Mouse (Mus musculus) kidney, embryonic 14.5 days (tissue): ENCODE results near the gene Zfp61. TPM values are rescaled to one million over a fixed set of nuclear protein-coding genes. Genes with fewer than 3 reads are reported as not detected.

Experiments used
- ATAC-seq: fragments of 200-750 bp; cut with Nextera tagmentation; 2 replicates; pipeline ENCODE4 v1.8.0; 2017; ENCODE audit warnings: moderate number of reproducible peaks, mild to moderate bottlenecking, moderate TSS enrichment, moderate library complexity; ENCODE audit not compliant: low FRiP score, low TSS enrichment
- H3K27ac ChIP-seq: fragments of 300-500 bp; sonication (generic); 2 replicates; pipeline ENCODE4 v1.5.1; 2014; ENCODE audit warnings: low read depth, mild to moderate bottlenecking, low read length, moderate library complexity, mixed read lengths
- H3K27me3 ChIP-seq: fragments of 300-500 bp; sonication (generic); 2 replicates; pipeline ENCODE4 v1.6.1; 2014; ENCODE audit warnings: mild to moderate bottlenecking, low read length; ENCODE audit not compliant: control insufficient read depth, insufficient read depth
- H3K36me3 ChIP-seq: fragments of 300-500 bp; sonication (generic); 2 replicates; pipeline ENCODE4 v1.6.1; 2014; ENCODE audit warnings: low read length, mixed read lengths; ENCODE audit not compliant: control insufficient read depth, insufficient read depth
- H3K4me1 ChIP-seq: fragments of 300-500 bp; sonication (generic); 2 replicates; pipeline ENCODE4 v1.6.1; 2014; ENCODE audit warnings: low read length, mixed read lengths; ENCODE audit not compliant: control insufficient read depth, insufficient read depth
- H3K4me2 ChIP-seq: fragments of 300-500 bp; sonication (generic); replicated peaks from 2 replicates; pipeline ENCODE4 v1.6.1; 2014; ENCODE audit warnings: low read depth, mild to moderate bottlenecking, low read length
- H3K4me3 ChIP-seq: fragments of 300-500 bp; sonication (generic); 2 replicates; pipeline ENCODE4 v1.5.1; 2014; ENCODE audit warnings: mild to moderate bottlenecking, low read length
- H3K9ac ChIP-seq: fragments of 300-500 bp; sonication (generic); 2 replicates; pipeline ENCODE4 v1.6.1; 2014; ENCODE audit warnings: low read depth, mild to moderate bottlenecking, low read length, moderate library complexity
- H3K9me3 ChIP-seq: fragments of 300-500 bp; sonication (generic); 2 replicates; pipeline ENCODE4 v1.6.1; 2016; ENCODE audit warnings: low read length; ENCODE audit not compliant: control insufficient read depth
- WGBS: fragments of 180-500 bp; shearing (Covaris S2); extraction: QIAGEN DNeasy Blood & Tissue Kit; methylation state at CpG from one replicate; pipeline ENCODE4 v1.1.7; 2014; 5-methylcytosine and 5-hydroxymethylcytosine counted together
- polyA plus RNA-seq: library from polyadenylated mRNA; unstranded; fragments of >200 nt; fragmentation: Nextera tagmentation; extraction: Ambion mirVana; gene quantifications from 2 replicates; pipeline ENCODE4 v1.2.1, GENCODE M21; 2014

Zfp61 gene
- polyA plus RNA-seq, 1 experiment from 2014 or later, result 39.5 TPM

DNA sequence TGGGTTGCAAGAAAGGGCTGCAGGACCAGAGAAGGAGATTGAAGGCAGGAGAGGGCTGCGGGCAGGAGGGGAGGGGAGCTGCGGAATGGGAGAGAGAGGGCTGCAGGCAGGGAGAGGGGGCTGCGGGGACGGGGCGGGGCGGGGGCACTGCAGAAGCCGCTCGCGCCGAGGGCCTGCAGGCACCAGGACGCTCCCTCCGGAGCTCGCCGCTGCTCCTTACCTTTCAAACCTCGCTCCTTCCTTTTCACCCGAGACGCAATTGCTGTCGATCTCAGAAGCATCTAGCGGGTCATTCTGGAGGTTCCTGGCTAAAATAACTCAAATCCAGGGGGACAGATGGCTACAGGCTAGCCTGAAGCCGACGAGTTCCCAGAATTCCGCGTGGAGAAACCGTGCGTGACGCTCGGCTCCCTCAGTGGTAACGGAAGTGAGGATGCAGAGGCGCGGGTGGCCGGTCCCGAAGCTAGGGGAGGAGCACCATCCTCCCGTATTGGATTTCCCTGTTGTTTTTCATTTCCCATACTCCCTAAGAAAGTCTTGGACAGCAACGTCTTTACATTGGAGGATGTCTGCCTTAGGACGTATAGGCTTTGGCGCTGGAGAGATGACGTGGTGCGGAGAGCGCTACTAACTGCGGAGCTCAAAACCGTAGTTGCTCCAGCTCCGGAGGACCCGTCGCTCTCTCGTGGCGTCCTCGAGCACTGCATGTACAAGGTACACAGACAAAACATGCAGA lies 1.9 kb downstream of the Zfp61 start:
- H3K9me3 ChIP-seq, result no peaks in the 10 kb centered on the region
- H3K4me2 ChIP-seq, result peak overlapping the region; percentile 87
- peak overlapping the region; percentile 74 for H3K9ac ChIP-seq
- peaks cover 53% of the 10 kb centered on the region for H3K36me3 ChIP-seq
- under 1% methylated on average over 45 of the region's 47 CpGs for WGBS
- 0 out of 2 replicates have a peak, but pooled peaks cover 3% of the 10 kb centered on the region for H3K4me1 ChIP-seq
- ATAC-seq, result peak; percentile 90
- H3K27me3 ChIP-seq, result no peaks in the 10 kb centered on the region
- H3K4me3 ChIP-seq, result peak overlapping the region; percentile 59
- peak overlapping the region; percentile 96 for H3K27ac ChIP-seq

DNA sequence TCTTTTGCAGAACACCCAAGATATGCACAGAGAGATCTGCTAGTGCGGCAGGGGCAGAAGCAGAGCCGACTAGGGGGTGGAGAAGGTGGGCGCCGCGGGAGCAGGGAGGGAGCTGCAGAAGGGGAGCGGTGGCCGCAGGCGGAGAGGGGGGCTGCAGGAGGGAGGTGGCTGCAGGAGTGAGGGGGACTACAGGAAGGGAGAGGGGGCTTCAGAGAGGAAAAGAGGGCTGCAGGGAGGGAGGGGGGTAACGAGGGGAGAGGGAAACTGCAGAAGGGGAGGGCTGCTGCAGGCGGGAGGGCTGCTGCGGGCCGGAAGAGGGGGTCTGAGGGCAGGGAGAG lies 2.4 kb downstream of the Zfp61 start:
- H3K9ac ChIP-seq, result peak overlapping the region; percentile 74
- H3K4me2 ChIP-seq, result peak overlapping the region; percentile 87
- H3K27me3 ChIP-seq, result no peaks in the 10 kb centered on the region
- H3K4me1 ChIP-seq, result 0 out of 2 replicates have a peak, but pooled peaks cover 3% of the 10 kb centered on the region
- ATAC-seq, result 0 out of 2 replicates have a peak, but pooled peaks have one; percentile 4
- 0% methylated on average over 12 of the region's 12 CpGs for WGBS
- no peaks in the 10 kb centered on the region for H3K9me3 ChIP-seq
- peak overlapping the region; percentile 59 for H3K4me3 ChIP-seq
- H3K36me3 ChIP-seq, result peaks cover 58% of the 10 kb centered on the region
- H3K27ac ChIP-seq, result peak overlapping the region; percentile 96

DNA sequence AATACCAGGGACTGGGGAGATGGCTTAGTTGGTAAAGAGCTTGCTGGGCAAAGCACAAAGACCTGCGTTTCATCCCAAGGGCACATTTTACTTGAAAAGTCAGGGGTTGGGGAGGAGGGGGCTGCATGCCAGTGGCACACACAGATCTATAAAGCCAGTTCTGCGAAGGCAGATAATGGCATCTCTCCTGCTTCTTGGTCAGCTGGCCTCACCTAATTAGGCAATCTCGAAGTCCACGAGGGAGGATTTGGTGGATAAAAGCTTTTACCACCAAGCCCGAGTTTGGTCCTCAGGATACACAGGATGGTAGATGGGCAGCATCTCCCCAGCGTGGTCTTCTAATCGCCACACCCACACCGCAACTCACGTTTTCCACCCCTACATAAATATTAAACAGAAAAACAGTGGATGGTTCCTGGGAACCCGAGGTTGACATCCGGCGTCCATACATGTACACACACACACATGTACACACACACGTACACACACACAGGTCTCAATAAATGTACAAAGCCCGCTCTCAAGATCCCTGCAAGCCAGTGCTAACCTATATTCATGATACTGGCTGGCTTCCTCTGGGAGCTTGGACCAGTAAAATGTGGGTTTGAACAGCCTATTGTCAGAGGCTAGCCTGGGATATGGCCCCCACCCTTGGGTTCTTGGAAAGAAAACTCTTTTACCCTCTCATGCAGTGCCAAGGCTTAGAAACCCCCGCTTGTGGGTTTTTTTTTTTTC lies 3.5 kb downstream of the Zfp61 start:
- H3K27ac ChIP-seq, result no peak overlapping the region
- no peak for ATAC-seq
- 0 out of 2 replicates have a peak overlapping the region, but pooled peaks have one; percentile 87 for H3K4me2 ChIP-seq
- H3K27me3 ChIP-seq, result no peaks in the 10 kb centered on the region
- WGBS, result 92% methylated on average over 15 of the region's 15 CpGs
- H3K9me3 ChIP-seq, result no peaks in the 10 kb centered on the region
- peak overlapping the region; percentile 59 for H3K4me3 ChIP-seq
- H3K36me3 ChIP-seq, result peaks cover 58% of the 10 kb centered on the region
- H3K4me1 ChIP-seq, result 0 out of 2 replicates have a peak, but pooled peaks cover 3% of the 10 kb centered on the region
- no peak overlapping the region for H3K9ac ChIP-seq

DNA sequence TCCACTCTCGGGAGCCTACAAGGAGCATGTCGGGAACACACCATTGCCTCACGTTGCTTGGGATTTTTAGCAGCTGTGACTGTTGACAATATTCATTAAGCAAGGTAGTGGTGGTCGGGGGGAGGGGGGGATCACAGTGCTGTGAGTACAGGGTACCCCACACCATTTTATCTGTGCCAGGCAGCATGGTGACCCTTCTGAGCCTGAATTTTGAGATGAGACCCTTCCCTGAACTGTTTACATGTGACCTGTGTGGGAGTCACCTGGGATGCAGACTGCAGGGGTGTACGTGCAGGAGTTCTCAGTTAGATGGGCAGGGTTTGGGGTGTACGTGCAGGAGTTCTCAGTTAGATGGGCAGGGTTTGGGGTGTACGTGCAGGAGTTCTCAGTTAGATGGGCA lies 4.6 kb downstream of the Zfp61 start:
- Histone ChIP-seq H3K9ac (no peak overlapping the region), H3K27me3 (no peaks in the 10 kb centered on the region), H3K36me3 (peaks cover 61% of the 10 kb centered on the region), H3K4me2 (no peak overlapping the region), H3K4me3 (no peak overlapping the region), H3K4me1 (0 out of 2 replicates have a peak, but pooled peaks cover 3% of the 10 kb centered on the region), H3K27ac (no peak overlapping the region), H3K9me3 (no peaks in the 10 kb centered on the region)
- WGBS, result 95% methylated on average over 7 of the region's 7 CpGs
- ATAC-seq, result no peak

DNA sequence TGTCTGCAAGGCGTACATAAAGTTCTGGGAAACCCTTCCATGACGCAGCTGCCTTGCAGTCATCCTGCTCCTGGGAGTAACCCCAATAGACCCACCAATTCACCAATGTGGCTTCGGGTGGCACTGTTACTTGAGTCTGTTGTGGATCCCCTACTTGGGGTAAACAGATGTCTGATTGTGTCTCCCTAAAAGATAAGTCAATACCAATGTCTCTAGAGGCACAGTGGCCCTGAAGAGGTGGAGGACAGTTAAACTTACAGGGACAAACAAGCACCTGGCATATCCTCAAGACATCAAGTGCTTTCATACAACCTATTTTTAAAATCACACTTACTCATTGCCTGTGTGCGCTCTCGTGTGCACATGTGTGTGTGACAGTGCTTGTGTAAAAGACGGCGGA lies 5.7 kb downstream of the Zfp61 start:
- WGBS, result 97% methylated on average over 7 of the region's 7 CpGs
- H3K4me1 ChIP-seq, result 0 out of 2 replicates have a peak, but pooled peaks cover 3% of the 10 kb centered on the region

DNA sequence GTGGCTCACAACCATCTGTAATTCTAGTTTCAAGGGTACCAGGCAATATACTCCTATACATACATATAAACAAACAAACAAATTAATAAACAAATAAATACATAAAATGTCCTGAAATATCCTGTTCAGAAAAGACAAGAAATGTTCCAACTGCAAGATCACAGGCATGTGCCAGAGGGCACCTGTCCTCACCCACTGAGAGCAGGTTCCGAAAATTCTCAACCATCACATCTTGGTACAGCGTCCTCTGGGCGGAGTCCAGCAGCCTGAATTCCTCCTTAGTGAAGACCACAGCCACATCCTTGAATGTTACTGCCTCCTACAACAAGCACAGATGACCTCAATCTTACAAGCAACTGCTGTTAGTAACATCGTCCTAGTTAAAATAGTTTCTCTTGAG lies 6.3 kb downstream of the Zfp61 start:
- Histone ChIP-seq H3K27ac (no peak overlapping the region), H3K27me3 (no peaks in the 10 kb centered on the region), H3K4me2 (no peak overlapping the region), H3K9me3 (no peaks in the 10 kb centered on the region), H3K4me3 (no peak overlapping the region), H3K4me1 (0 out of 2 replicates have a peak, but pooled peaks cover 3% of the 10 kb centered on the region), H3K36me3 (peaks cover 78% of the 10 kb centered on the region), H3K9ac (no peak overlapping the region)
- 96% methylated on average over 4 of the region's 4 CpGs for WGBS
- ATAC-seq, result no peak

More for the DNA sequence above, 5.7 kb downstream of the Zfp61 start:
- Histone ChIP-seq H3K4me2 (no peak overlapping the region), H3K9ac (no peak overlapping the region), H3K27ac (no peak overlapping the region), H3K36me3 (peaks cover 72% of the 10 kb centered on the region), H3K27me3 (no peaks in the 10 kb centered on the region), H3K9me3 (no peaks in the 10 kb centered on the region), H3K4me3 (no peak overlapping the region)
- no peak for ATAC-seq

DNA sequence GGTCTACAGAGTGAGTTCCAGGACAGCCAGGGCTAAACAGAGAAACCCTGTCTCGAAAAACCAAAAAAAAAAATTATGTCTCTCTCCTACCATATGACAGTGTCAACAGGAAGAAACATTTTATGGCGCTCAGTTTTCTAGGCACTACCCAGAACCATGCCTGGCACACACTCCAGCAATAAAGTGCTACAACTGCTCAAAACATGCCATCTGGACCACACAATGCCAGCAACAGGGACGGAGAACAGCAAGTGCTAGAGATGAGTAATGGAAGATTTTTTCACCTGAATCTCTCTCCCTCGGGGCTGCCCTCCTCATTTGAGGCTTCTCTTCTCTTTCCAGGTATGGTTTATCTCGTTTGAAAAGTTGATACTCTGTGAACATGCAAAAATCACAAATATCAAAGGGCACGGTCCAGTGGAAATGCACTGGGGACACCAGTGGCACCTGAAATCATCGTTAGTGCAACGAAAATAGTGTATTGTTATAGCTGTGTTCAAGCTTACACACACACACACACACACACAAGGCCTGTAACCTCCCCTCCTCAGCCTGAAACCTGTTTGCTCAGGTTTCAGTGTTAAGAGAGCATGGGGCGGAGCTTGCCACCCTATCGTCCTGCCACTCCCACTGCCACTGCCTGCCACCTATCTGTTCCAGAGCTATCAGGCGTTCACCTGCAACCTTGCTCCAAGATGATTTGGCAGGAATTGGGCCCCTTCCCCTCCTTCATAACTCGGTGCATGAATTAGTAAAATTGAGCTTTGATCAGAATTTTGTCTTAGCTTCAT lies 7.8 kb downstream of the Zfp61 start:
- 85% methylated on average over 12 of the region's 12 CpGs for WGBS
- Histone ChIP-seq H3K9ac (no peak overlapping the region), H3K4me3 (no peak overlapping the region), H3K27ac (no peak overlapping the region), H3K4me1 (0 out of 2 replicates have a peak, but pooled peaks cover 3% of the 10 kb centered on the region), H3K4me2 (no peak overlapping the region), H3K9me3 (no peaks in the 10 kb centered on the region), H3K27me3 (no peaks in the 10 kb centered on the region), H3K36me3 (peaks cover 79% of the 10 kb centered on the region)
- ATAC-seq, result no peak

DNA sequence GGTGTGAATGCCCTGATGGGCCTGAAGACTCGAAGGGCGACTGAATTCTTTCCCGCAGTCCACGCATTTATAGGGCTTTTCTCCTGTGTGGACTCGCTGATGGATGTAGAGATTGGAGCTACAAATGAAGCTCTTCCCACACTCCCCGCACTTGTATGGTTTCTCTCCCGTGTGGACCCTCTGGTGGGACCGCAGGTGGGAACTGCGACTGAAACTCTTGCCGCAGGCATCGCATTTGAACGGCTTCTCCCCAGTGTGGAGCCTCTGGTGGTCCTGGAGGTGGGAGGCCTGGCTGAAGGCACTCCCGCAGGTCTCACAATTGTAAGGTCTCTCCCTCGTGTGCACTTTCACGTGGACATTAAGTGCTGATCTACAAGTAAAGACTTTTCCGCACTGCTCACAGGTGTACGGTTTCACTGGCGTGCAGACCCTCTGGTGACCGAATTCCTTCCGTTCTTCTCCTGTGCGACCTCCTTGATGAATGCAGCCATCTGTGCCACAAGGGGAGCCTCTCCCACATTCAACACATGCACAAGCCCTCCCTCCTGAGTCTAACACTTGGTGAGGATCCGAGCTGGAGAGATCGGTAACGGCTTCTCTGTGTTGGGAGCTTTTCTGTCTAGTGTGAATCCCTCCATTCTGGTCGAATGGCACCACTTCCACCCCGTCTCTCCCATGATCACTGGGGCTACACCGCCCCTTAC lies 9.5 kb downstream of the Zfp61 start:
- Histone ChIP-seq H3K27me3 (no peaks in the 10 kb centered on the region), H3K4me2 (no peak overlapping the region), H3K9ac (no peak overlapping the region), H3K4me1 (no peaks in the 10 kb centered on the region), H3K27ac (no peak overlapping the region), H3K4me3 (no peak overlapping the region), H3K9me3 (no peaks in the 10 kb centered on the region), H3K36me3 (peaks cover 69% of the 10 kb centered on the region)
- ATAC-seq, result no peak
- WGBS, result 88% methylated on average over 27 of the region's 27 CpGs
